Mouse (Mus musculus) heart, postnatal 25 days (tissue): ENCODE measurements around the gene Twsg1. TPM values are rescaled to one million over a fixed set of nuclear protein-coding genes. Genes with fewer than 3 reads are reported as not detected.

ENCODE experiments used
- DNase-seq: peaks from one replicate; pipeline ENCODE4 v3.0.0; 2022; ENCODE audit warnings: low spot score
- intact Hi-C: fragments of 180-260 bp; cut with DNase I; formaldehyde crosslinking; loops from one replicate; pipeline ENCODE4 v1.15.1; 2025
- total RNA-seq, 2 experiments: library from RNA; stranded (reverse); gene quantifications; 2 replicates each; pipeline ENCODE4 v1.2.3; 2021

The Twsg1 gene
- total RNA-seq, 2 experiments from 2014 or later: 72.8 to 76.8 TPM

- no peak for DNase-seq
- intact Hi-C loops: no loop called here
These were observed 11.4 kb downstream of the Twsg1 start for GRCm38 (mm10) chr17:65939461-65940192.

- DNase-seq: no peak
- intact Hi-C loops: no loop called here
These were observed 13.4 kb downstream of the Twsg1 start for GRCm38 (mm10) chr17:65937671-65938070.

DNA sequence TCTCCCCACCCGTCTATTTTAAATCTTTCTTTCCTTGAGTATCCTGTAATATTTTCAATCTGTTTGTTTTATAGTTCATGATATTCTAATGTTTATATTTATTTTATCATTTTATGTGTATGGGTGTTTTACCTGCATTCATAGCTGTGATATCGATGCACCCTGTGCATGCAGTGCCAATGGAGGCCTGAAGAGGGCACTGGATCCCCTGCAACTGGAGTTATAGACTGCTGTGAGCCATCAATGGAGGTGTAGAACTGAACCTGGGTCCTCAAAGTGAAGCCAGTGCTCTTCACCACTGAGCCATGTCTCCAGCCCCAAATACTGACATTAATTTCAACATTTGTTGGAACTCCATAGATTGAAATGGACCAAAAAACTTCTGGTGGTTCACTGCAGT lies 17.3 kb downstream of the Twsg1 start:
- no peak for DNase-seq
- intact Hi-C loops: no loop called here

- intact Hi-C loops: no loop called here
These were observed 19.5 kb downstream of the Twsg1 start for GRCm38 (mm10) chr17:65931525-65931924.

DNA sequence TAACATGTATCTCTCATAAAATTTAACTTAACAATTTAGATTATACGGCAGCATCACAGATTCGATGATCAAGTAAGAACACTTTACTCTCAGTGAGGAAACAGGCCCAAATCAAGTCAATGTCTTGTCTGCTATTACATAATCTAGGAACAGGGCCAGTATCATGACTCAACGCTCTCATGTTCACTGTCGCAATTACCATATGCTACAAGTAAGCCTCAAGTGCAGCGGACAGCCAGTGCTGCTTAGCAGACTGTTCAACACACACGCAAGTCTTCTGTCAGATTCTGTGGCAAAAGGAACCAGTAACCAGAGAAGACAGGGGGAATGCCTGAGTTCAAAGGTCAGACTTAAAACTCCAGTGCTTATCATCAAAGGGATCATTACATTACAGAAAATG lies 20.1 kb downstream of the Twsg1 start:
- intact Hi-C loops: no loop called here
- DNase-seq: peak; percentile 51

More at GRCm38 (mm10) chr17:65931525-65931924, 19.5 kb downstream of the Twsg1 start:
- DNase-seq: no peak

GRCm38 (mm10) chr17:65930158-65930826 lies 20.7 kb downstream of the Twsg1 start:
- intact Hi-C loops: no loop called here
- DNase-seq: no peak

DNA sequence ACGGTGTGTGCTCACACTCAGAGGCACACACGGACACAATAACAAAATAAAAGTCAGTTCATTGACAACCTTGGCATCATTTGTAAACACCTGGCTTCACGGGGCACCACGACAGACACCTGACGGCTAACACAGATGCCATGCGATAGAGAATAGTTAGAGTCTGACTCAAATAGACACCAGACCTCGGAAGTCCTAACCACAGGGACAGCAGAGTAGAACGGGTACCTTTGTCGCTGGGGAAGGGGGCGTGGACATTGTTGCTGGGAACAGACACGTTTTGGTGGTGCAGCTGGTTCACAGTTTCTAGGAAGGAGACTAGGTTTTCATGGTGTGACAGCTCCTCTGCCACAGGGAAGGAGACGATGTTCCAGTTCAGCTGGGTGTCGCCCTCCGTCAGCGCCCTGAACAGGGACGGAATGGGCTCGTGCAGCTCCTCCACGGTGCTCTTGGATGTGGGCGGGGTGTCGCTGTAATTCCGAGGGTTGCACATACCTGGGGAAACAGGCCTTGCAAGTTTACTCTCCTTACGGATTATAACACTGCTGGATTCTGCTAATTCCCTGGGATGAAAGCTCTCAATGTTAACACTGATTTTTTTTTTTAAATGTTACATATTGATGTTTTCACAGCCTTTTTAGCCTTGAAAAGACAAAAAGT lies 21.6 kb downstream of the Twsg1 start:
- no peak for DNase-seq
- intact Hi-C loops: no loop called here

DNA sequence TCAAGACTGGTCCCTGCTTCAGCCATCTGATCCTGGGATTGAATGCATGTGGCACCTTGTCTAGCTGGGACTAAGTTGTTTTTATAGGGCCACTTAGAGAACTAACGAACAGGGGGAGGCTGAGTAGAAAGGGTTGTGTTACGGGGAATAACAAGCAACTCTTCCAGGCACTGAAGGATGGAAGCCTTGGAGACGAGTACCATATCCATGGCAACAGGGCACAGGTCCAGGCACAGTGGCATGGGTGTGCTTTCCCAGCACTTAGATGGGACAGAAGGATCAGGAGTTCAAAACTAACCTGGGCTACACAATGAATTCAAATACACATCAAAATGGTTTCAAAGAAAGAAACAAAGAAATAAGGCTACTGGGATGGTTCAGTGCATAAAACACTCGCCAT lies 23.9 kb downstream of the Twsg1 start:
- intact Hi-C loops: no loop called here

DNA sequence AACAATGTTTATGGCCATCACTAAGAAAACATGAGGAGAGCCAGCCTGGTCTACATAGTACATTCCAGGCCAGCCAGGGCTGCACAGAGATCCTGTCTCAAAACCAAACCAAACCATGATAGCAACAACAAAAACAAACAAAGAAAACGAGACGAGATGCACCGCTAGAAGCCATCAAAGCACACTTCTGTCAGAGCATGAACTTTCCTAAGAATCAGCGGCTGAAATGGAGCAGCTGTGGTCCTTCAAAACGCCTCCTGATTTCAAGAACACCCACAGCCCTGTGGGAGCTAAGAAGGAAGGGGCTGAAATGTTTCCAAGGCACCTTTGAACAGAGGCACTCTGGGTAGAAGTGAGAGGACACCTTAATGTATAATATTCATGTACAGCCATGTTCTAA lies 26.8 kb downstream of the Twsg1 start:
- intact Hi-C loops: no loop called here
- DNase-seq: no peak

More for the DNA sequence above, 23.9 kb downstream of the Twsg1 start:
- DNase-seq: no peak

- DNase-seq: no peak
- intact Hi-C loops: no loop called here
These were observed 29.1 kb downstream of the Twsg1 start for GRCm38 (mm10) chr17:65921975-65922374.

DNA sequence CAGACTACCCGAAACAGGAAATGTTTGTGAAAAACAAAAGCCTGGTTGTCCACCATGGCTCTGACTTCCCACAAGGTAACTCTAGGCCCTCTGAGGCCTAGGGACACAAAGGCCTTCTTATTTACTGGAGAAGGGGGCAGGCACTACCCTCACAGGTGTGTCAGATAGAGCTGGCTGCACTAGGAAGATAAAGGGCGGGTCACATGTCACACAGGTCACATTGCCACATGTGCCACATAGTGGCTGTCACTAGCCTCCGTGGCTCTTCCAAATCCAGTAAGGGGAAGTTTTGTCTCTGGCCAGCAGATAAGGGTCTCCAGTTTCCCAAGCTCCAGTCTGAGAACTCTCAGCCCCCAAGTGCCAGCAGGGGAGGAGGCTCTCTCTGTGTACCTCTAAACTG lies 31.8 kb downstream of the Twsg1 start:
- intact Hi-C loops: loop anchor here (5.0 kb wide), 1 partner anchor 37 kb away; no protein-coding TSS in a partner anchor
- DNase-seq: no peak

- intact Hi-C loops: loop anchor here (5.0 kb wide), 1 partner anchor 34 kb away; no protein-coding TSS in a partner anchor
- peak; percentile 88 for DNase-seq
These were observed 34.8 kb downstream of the Twsg1 start for GRCm38 (mm10) chr17:65916135-65916668.

GRCm38 (mm10) chr17:65914083-65914482 lies 36.9 kb downstream of the Twsg1 start:
- intact Hi-C loops: no loop called here
- DNase-seq: no peak

GRCm38 (mm10) chr17:65912202-65912601 lies 38.8 kb downstream of the Twsg1 start:
- no peak for DNase-seq
- intact Hi-C loops: no loop called here

DNA sequence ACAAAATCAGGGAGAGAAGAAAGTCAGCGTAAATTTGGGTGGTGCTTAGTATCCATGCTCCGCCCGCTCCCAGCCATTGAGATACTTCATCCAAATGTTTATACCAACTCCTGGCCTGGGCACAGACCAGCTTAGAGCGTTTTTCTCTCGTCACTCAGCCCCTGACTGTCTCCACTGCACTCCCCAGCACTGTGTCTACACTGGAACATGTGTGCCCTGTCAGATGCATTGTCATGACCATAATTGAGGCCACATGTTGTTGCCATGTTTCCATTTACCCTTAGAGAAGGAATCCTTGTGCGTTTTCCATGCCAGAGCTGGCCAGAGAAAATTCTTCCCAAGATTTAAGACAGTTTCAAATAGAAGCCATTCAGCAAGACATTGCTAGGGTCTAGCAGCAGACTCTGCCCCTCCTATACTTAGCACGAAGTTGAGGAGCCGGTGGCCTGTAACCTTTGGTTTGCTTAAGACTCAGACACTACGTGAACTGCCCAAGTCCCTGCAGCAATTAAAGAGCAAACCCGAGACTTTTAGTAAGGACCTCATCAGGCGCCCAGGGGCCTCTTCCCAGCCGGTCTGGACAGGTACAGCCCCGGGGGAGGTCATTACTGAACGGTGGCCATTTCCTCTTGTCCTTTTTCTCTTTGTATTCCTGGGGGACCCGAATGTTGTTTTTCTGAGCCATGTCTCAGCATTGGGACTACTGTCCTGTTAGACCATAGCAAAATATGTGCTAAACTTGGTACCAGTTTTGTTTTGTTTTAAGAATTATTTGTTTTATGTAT lies 39.5 kb downstream of the Twsg1 start:
- intact Hi-C loops: no loop called here
- no peak for DNase-seq

DNA sequence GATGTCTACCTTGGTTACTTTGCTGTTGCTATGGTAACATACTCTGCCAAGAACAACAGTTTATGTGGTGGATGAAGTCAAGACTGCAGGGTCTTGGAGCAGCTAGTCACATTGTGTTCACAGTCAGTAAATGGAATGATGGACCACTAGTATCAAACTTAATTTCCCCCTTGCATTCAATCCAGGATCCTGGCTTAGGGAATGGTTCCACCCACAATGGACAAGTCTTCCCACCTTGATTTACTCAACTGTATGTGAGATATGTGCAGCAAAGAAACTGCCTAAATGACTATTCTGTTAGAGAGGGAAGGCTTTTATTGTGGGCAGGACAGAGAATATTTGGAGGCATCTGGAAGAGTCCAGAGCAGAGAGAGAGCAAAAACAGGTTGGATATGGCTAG lies 42.8 kb downstream of the Twsg1 start:
- DNase-seq: no peak
- intact Hi-C loops: no loop called here

GRCm38 (mm10) chr17:65906895-65907401 lies 44.1 kb downstream of the Twsg1 start:
- intact Hi-C loops: no loop called here
- no peak for DNase-seq

GRCm38 (mm10) chr17:65906313-65906894 lies 44.6 kb downstream of the Twsg1 start:
- no peak for DNase-seq
- intact Hi-C loops: no loop called here

GRCm38 (mm10) chr17:65905241-65905640 lies 45.8 kb downstream of the Twsg1 start:
- intact Hi-C loops: no loop called here
- no peak for DNase-seq
